Mouse (Mus musculus) leukemia stem cell, adult 10-12 weeks (primary cell): Measurements from ENCODE around the gene Nos3. TPM values are rescaled to one million over a fixed set of nuclear protein-coding genes. Genes with fewer than 3 reads are reported as not detected.

ENCODE experiments used
- polyA plus RNA-seq: library from polyadenylated mRNA; stranded (reverse); fragments of >175 nt; gene quantifications from 2 replicates; pipeline ENCODE4 v1.2.3, GENCODE M21; 2012; ENCODE audit warnings: low replicate concordance

The Nos3 gene
- 2.9 and 4.1 TPM in 2 replicates for polyA plus RNA-seq

GRCm38 (mm10) chr5:24364508-24364907 lies at the start of gene Nos3:
Gene Nos3 (plus strand): TSS chr5:24364810.

GRCm38 (mm10) chr5:24351278-24351677 lies 13.3 kb upstream of the Nos3 start, which contains the start of gene Kcnh2:
Gene Kcnh2 (minus strand): TSS chr5:24351604.

GRCm38 (mm10) chr5:24391864-24392263 lies 27.3 kb downstream of the Nos3 start, which contains the start of gene Atg9b:
Gene Atg9b (minus strand): TSS chr5:24392143.

GRCm38 (mm10) chr5:24393392-24393997 lies 28.9 kb downstream of the Nos3 start, which contains the start of gene Abcb8:
Gene Abcb8 (plus strand): TSS chr5:24393663.

GRCm38 (mm10) chr5:24413042-24413693 lies 48.6 kb downstream of the Nos3 start, which contains the start of gene Asic3:
Gene Asic3 (plus strand): TSS chr5:24413392.

GRCm38 (mm10) chr5:24423129-24424003 lies 58.8 kb downstream of the Nos3 start, which contains the start of the genes Cdk5 and Slc4a2:
Gene Cdk5 (minus strand): TSS chr5:24423530.
Gene Slc4a2 (plus strand): TSS chr5:24423837.

Other genes with a start within 250 kb of the Nos3 start
- 13.4 and 18.1 TPM in 2 replicates for gene Nupl2, start 199.8 kb upstream of the Nos3 start, polyA plus RNA-seq
- gene Kcnh2, start 13.2 kb upstream of the Nos3 start, polyA plus RNA-seq = 0.57 and 1.2 TPM in 2 replicates
- 2.9 and 4.9 TPM in 2 replicates for gene Atg9b, start 27.3 kb downstream of the Nos3 start, polyA plus RNA-seq
- 26.8 and 82.6 TPM in 2 replicates for gene Abcb8, start 28.9 kb downstream of the Nos3 start, polyA plus RNA-seq
- gene Asic3, start 48.6 kb downstream of the Nos3 start, polyA plus RNA-seq = not detected in 2 replicates
- 13.9 and 16.8 TPM in 2 replicates for gene Cdk5, start 58.7 kb downstream of the Nos3 start, polyA plus RNA-seq
- 34.2 and 35.8 TPM in 2 replicates for gene Slc4a2, start 59.0 kb downstream of the Nos3 start, polyA plus RNA-seq
- gene Fastk, start 80.5 kb downstream of the Nos3 start, polyA plus RNA-seq = 240 and 410 TPM in 2 replicates
- 28.8 and 48.7 TPM in 2 replicates for gene Tmub1, start 83.0 kb downstream of the Nos3 start, polyA plus RNA-seq
- 245 and 322 TPM in 2 replicates for gene Agap3, start 87.4 kb downstream of the Nos3 start, polyA plus RNA-seq
- not detected in 2 replicates for gene Gbx1, start 162.4 kb downstream of the Nos3 start, polyA plus RNA-seq
- not detected in 2 replicates for gene Asb10, start 176.2 kb downstream of the Nos3 start, polyA plus RNA-seq
- not detected in 2 replicates for gene 4931409K22Rik, start 192.0 kb downstream of the Nos3 start, polyA plus RNA-seq
- 53.5 and 152 TPM in 2 replicates for gene Abcf2, start 212.7 kb downstream of the Nos3 start, polyA plus RNA-seq
- gene Chpf2, start 221.9 kb downstream of the Nos3 start, polyA plus RNA-seq = 95.3 and 106 TPM in 2 replicates